Mouse (Mus musculus): ENCODE measurements around the gene Pdlim4. TPM values are rescaled to one million over a fixed set of nuclear protein-coding genes. Genes with fewer than 3 reads are reported as not detected.

The Pdlim4 gene
- total RNA-seq (2012; rRNA removed) = 3.2 and 4.3 TPM in 2 replicates

DNA sequence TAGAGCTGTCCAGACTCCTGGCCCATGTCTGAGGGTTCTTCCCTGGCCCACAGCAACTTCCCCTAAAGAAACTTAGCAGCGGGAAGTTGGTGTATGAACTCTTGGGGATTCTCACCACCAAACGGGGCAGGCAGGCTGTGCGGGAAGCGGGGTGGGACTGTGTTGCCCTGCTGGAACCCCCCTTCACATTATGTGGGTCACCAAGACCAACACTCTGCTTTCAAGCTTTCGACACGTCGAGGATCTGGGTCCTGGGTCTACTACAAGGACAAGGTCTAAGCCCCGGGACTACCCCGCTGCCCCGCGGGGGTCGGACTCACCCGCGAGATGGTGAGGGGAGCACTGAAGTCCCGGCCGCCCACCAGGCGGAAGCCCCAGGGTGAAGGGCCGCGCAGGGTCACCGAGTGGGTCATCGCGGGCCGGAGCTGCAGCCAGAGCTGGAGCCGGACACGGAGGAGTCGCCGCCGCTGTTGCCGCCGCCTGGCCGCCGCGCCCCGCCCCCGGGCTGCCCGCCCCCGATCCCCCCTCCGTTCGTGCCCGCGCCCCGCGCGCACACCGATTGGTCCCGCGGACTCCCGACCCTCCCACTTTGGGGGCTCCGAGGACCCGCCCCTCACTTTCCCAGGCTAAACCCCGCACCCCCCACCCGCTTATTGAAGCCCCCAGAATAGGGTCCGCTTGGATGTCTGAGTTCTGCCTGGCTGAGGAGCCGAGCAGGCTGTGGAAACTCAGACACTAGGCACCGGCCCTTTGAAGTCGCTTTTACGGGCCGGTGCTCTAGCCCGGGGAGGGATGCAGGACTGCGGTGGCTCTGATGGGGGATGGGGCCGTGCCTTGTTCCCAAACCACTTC is at the start of gene Pdlim4:
Gene Pdlim4 (minus strand): TSS at position 495 of the 852 bp plus-strand sequence.
- TF ChIP-seq HCFC1 (IDR thresholded peaks at IDR 0.05; ENCODE audit: borderline replicate concordance, insufficient read depth, low read length) = no peak
- H3K27ac ChIP-seq (ENCODE audit: insufficient read depth, low read depth, low read length, poor library complexity, severe bottlenecking) = no peak within 1 kb of the TSS
- H3K9me3 ChIP-seq (ENCODE audit: control insufficient read depth, insufficient read depth, low read depth, low read length) = no peaks in the 10 kb centered on the region
- H3K4me1 ChIP-seq (ENCODE audit: control insufficient read depth in 2 of 2, insufficient read depth in 2 of 2, low read length in 2 of 2, poor library complexity in 1 of 2) = peaks cover 2 to 21% of the 10 kb centered on the region in 2 experiments; a peak in 2 of 4 replicates
- H3K9ac ChIP-seq (ENCODE audit: insufficient read depth, low read depth, low read length, poor library complexity, severe bottlenecking) = peak within 1 kb of the TSS; percentile 55
- H3K36me3 ChIP-seq (ENCODE audit: control insufficient read depth, insufficient read depth, low read length, poor library complexity, severe bottlenecking) = no peaks in the 10 kb centered on the region
- DNase-seq (ENCODE audit: low read depth, low spot score) = no peak
- H3K4me3 ChIP-seq (ENCODE audit: insufficient read depth in 1 of 2, low read depth in 1 of 2, low read length in 2 of 2, poor library complexity in 1 of 2, severe bottlenecking in 1 of 2) = peak within 1 kb of the TSS; percentile 64 to 73
- in situ Hi-C loops (cut with MboI; ENCODE audit: low sequenced_read_pairs in 2 of 2, unreplicated experiment in 2 of 2) = no loop called here

DNA sequence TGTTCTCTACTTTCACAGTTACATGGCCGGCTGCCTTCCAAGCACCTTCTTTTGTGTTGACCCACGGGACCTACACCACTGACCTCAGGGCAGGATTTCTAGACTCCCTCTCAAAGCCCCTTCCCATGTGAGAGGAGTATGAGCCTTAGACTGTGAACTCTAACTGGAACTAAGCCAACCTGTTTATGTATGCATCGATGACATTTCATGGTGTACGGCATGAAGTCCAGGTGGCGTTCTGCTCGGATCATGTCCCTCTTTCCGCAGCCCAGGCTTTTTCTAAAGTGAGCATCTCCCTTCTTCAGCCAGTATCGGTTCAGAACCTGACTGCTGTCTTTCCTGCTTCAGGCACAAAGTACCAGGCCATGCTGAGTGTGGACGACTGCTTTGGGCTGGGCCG is 48.3 kb upstream of the Pdlim4 start:
- TF ChIP-seq MAFK (IDR thresholded peaks at IDR 0.05; ENCODE audit: insufficient read depth, low read depth, low read length) (no peak), ZNF384 (IDR thresholded peaks at IDR 0.05; ENCODE audit: low read depth, low read length) (no peak), HCFC1 (IDR thresholded peaks at IDR 0.05; ENCODE audit: borderline replicate concordance, insufficient read depth, low read length) (no peak), ZC3H11A (IDR thresholded peaks at IDR 0.05; ENCODE audit: borderline replicate concordance, low read depth, low read length) (no peak), CHD2 (IDR thresholded peaks at IDR 0.05; ENCODE audit: low read depth, low read length) (no peak)
- in situ Hi-C loops (cut with MboI; ENCODE audit: low sequenced_read_pairs in 2 of 2, unreplicated experiment in 2 of 2) = no loop called here
- H3K36me3 ChIP-seq (ENCODE audit: control insufficient read depth, insufficient read depth, low read length, poor library complexity, severe bottlenecking) = no peaks in the 10 kb centered on the region
- no peak overlapping the region for H3K9ac ChIP-seq (ENCODE audit: insufficient read depth, low read depth, low read length, poor library complexity, severe bottlenecking)
- peaks cover 0 to 4% of the 10 kb centered on the region in 2 experiments; a peak in 1 of 4 replicates for H3K4me1 ChIP-seq (ENCODE audit: control insufficient read depth in 2 of 2, insufficient read depth in 2 of 2, low read length in 2 of 2, poor library complexity in 1 of 2)
- no peak overlapping the region for H3K27ac ChIP-seq (ENCODE audit: insufficient read depth, low read depth, low read length, poor library complexity, severe bottlenecking)
- DNase-seq (ENCODE audit: low read depth, low spot score) = no peak
- no peaks in the 10 kb centered on the region for H3K9me3 ChIP-seq (ENCODE audit: control insufficient read depth, insufficient read depth, low read depth, low read length)
- no peak overlapping the region for H3K4me3 ChIP-seq (ENCODE audit: insufficient read depth in 1 of 2, low read depth in 1 of 2, low read length in 2 of 2, poor library complexity in 1 of 2, severe bottlenecking in 1 of 2)

DNA sequence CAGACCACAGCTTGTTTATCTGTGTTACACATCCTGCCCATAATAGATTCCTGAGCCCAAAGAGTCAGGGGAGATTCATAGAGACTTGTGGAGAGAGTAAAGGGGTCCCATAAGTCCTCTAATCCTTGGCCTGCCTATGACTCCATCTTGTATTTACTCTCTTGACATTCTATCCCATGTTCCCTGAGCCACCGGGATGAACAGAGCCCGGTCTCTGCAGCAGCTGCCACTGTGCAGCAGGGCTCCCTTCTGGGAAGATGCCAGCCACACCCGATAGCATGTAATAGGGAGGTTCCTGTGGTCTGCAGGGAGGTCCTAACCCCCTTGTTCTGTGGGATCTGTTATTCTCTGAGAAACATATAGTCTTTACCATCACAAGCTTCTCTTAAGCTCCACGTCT is 47.6 kb upstream of the Pdlim4 start:
- Histone ChIP-seq H3K4me3 (ENCODE audit: insufficient read depth in 1 of 2, low read depth in 1 of 2, low read length in 2 of 2, poor library complexity in 1 of 2, severe bottlenecking in 1 of 2) (no peak overlapping the region), H3K4me1 (ENCODE audit: control insufficient read depth in 2 of 2, insufficient read depth in 2 of 2, low read length in 2 of 2, poor library complexity in 1 of 2) (peaks cover 0 to 4% of the 10 kb centered on the region in 2 experiments; a peak in 1 of 4 replicates), H3K9me3 (ENCODE audit: control insufficient read depth, insufficient read depth, low read depth, low read length) (no peaks in the 10 kb centered on the region), H3K27ac (ENCODE audit: insufficient read depth, low read depth, low read length, poor library complexity, severe bottlenecking) (no peak overlapping the region), H3K9ac (ENCODE audit: insufficient read depth, low read depth, low read length, poor library complexity, severe bottlenecking) (no peak overlapping the region), H3K36me3 (ENCODE audit: control insufficient read depth, insufficient read depth, low read length, poor library complexity, severe bottlenecking) (no peaks in the 10 kb centered on the region)
- in situ Hi-C loops (cut with MboI; ENCODE audit: low sequenced_read_pairs in 2 of 2, unreplicated experiment in 2 of 2) = no loop called here
- no peak for DNase-seq (ENCODE audit: low read depth, low spot score)
- TF ChIP-seq ZC3H11A (IDR thresholded peaks at IDR 0.05; ENCODE audit: borderline replicate concordance, low read depth, low read length) = no peak
- no peak for TF ChIP-seq CHD2 (IDR thresholded peaks at IDR 0.05; ENCODE audit: low read depth, low read length)
- TF ChIP-seq HCFC1 (IDR thresholded peaks at IDR 0.05; ENCODE audit: borderline replicate concordance, insufficient read depth, low read length) = no peak
- TF ChIP-seq MAFK (IDR thresholded peaks at IDR 0.05; ENCODE audit: insufficient read depth, low read depth, low read length) = no peak
- no peak for TF ChIP-seq ZNF384 (IDR thresholded peaks at IDR 0.05; ENCODE audit: low read depth, low read length)

DNA sequence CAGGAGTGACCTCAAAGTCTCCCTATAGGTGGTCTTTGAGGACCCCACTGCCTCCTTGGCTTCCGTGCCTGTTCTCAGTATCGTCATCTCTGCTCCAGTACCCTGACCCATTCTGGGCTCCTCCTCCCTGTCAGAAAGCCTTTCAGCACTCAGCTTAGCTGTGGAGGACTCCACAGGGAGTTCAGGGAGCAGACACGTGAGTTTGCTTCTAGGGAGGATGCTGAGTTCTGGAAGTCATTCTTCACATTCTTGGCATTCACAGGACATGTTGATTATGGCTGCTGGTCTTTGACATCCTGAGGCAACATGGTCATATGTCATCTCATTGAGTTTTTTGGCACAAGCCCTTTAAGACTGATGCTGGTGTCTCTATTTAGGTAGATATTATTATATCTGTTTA is 47.1 kb upstream of the Pdlim4 start:
- in situ Hi-C loops (cut with MboI; ENCODE audit: low sequenced_read_pairs in 2 of 2, unreplicated experiment in 2 of 2) = no loop called here
- TF ChIP-seq ZNF384 (IDR thresholded peaks at IDR 0.05; ENCODE audit: low read depth, low read length) (no peak), ZC3H11A (IDR thresholded peaks at IDR 0.05; ENCODE audit: borderline replicate concordance, low read depth, low read length) (no peak), CHD2 (IDR thresholded peaks at IDR 0.05; ENCODE audit: low read depth, low read length) (no peak), MAFK (IDR thresholded peaks at IDR 0.05; ENCODE audit: insufficient read depth, low read depth, low read length) (no peak)

More for the DNA sequence above, 47.1 kb upstream of the Pdlim4 start:
- no peak overlapping the region for H3K9ac ChIP-seq (ENCODE audit: insufficient read depth, low read depth, low read length, poor library complexity, severe bottlenecking)
- no peak overlapping the region for H3K4me3 ChIP-seq (ENCODE audit: insufficient read depth in 1 of 2, low read depth in 1 of 2, low read length in 2 of 2, poor library complexity in 1 of 2, severe bottlenecking in 1 of 2)
- H3K27ac ChIP-seq (ENCODE audit: insufficient read depth, low read depth, low read length, poor library complexity, severe bottlenecking) = no peak overlapping the region
- peaks cover 0 to 4% of the 10 kb centered on the region in 2 experiments; a peak in 1 of 4 replicates for H3K4me1 ChIP-seq (ENCODE audit: control insufficient read depth in 2 of 2, insufficient read depth in 2 of 2, low read length in 2 of 2, poor library complexity in 1 of 2)
- no peak for DNase-seq (ENCODE audit: low read depth, low spot score)
- H3K9me3 ChIP-seq (ENCODE audit: control insufficient read depth, insufficient read depth, low read depth, low read length) = no peaks in the 10 kb centered on the region
- H3K36me3 ChIP-seq (ENCODE audit: control insufficient read depth, insufficient read depth, low read length, poor library complexity, severe bottlenecking) = no peaks in the 10 kb centered on the region
